17 mouse cellular contexts compared by ENCODE assay signal in the genomic region with DNA sequence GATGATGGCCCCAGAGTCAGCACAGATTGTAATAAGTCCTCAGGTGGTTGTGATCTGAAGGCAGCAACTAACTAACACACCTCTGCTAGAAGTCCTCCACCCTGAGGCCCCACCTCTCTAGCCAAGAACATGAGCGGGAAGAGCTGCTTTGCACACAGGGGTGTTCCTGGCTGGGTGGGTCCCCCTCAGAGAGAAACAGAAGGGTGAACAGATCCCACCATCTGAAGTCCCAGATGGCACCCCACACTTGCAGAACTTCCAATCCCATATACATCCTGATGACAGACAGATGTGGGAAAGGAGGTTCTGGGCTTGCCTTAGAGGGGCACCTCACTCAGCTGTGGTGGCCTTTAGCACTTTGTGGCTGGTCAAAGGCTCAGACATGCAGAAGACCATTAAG. TPM values are rescaled to one million over a fixed set of nuclear protein-coding genes. Genes with fewer than 3 reads are reported as not detected.
A peak's percentile ranks its signal among the peaks of the same experiment; 100 is the strongest.
DNase-seq lines count a peak whose midpoint lies in the region; ATAC-seq lines count a peak whose summit lies in the region.
"Had no signal": no experiment of that assay in that cellular context is flagged by ENCODE, and none has a peak within 500 bp of the region (broad histone marks: within the 10 kb centered on the region; RNA-seq: fewer than 3 reads in every experiment).

No protein-coding gene starts in this region.

- ATAC-seq in CD4-positive, CD25-positive, alpha-beta regulatory T cell, adult 4 months = no peak
- ATAC-seq in heart, embryonic 12.5 days (ENCODE audit: insufficient number of reproducible peaks, low FRiP score) = no peak
- no peak for ATAC-seq in midbrain, embryonic 11.5 days (ENCODE audit: low FRiP score)
- ATAC-seq in midbrain, embryonic 16.5 days = no peak
- ATAC-seq: Patski had no signal

- 80% methylated on average over 1 of the region's 1 CpGs for WGBS in heart, embryonic 10.5 days
- 91% methylated on average over 1 of the region's 1 CpGs for WGBS in heart, embryonic 12.5 days
- WGBS in midbrain, embryonic 11.5 days = 100% methylated on average over 1 of the region's 1 CpGs
- WGBS in midbrain, embryonic 16.5 days = 94% methylated on average over 1 of the region's 1 CpGs

- DNase-seq in CD4-positive, CD25-positive, alpha-beta regulatory T cell, adult 2 months (ENCODE audit: low read depth, low spot score) = peak; percentile 5
- no peak for DNase-seq in heart, embryonic 10.5 days (ENCODE audit: low spot score)
- peak; percentile 32 to 34 for DNase-seq in layer of hippocampus, adult 18-20 months (ENCODE audit: low spot score in 2 of 2)
- no peak for DNase-seq in layer of hippocampus, adult 8-10 months (ENCODE audit: low spot score in 2 of 2)
- DNase-seq in midbrain, embryonic 11.5 days (ENCODE audit: low spot score, missing footprints) = peak; percentile 71

- H3K36me3 ChIP-seq in heart, embryonic 10.5 days = no peaks in the 10 kb centered on the region
- no peaks in the 10 kb centered on the region for H3K36me3 ChIP-seq in heart, embryonic 12.5 days
- no peaks in the 10 kb centered on the region for H3K36me3 ChIP-seq in midbrain, embryonic 11.5 days (ENCODE audit: control insufficient read depth, insufficient read depth, low read length)
- no peaks in the 10 kb centered on the region for H3K36me3 ChIP-seq in midbrain, embryonic 16.5 days (ENCODE audit: control insufficient read depth, insufficient read depth, low read length)
- H3K36me3 ChIP-seq: embryonic facial prominence, embryonic 10.5 days; embryonic facial prominence, embryonic 15.5 days; intestine, embryonic 15.5 days; liver, embryonic 12.5 days had no signal

- no peaks in the 10 kb centered on the region for H3K9me3 ChIP-seq in heart, embryonic 10.5 days
- H3K9me3 ChIP-seq in heart, embryonic 12.5 days (replicated peaks) = no peaks in the 10 kb centered on the region
- H3K9me3 ChIP-seq in midbrain, embryonic 11.5 days (ENCODE audit: control insufficient read depth, low read length) = no peaks in the 10 kb centered on the region
- H3K9me3 ChIP-seq in midbrain, embryonic 16.5 days (replicated peaks; ENCODE audit: control insufficient read depth, low read length, poor library complexity, severe bottlenecking) = no peaks in the 10 kb centered on the region
- H3K9me3 ChIP-seq: embryonic facial prominence, embryonic 10.5 days; embryonic facial prominence, embryonic 15.5 days; intestine, embryonic 15.5 days; liver, embryonic 12.5 days had no signal

- 0 out of 2 replicates have a peak, but pooled peaks cover 3% of the 10 kb centered on the region for H3K27me3 ChIP-seq in heart, embryonic 10.5 days (ENCODE audit: insufficient read depth, poor library complexity, severe bottlenecking)
- no peaks in the 10 kb centered on the region for H3K27me3 ChIP-seq in heart, embryonic 12.5 days (replicated peaks)
- H3K27me3 ChIP-seq in midbrain, embryonic 11.5 days (ENCODE audit: control insufficient read depth, insufficient read depth, low read length) = no peaks in the 10 kb centered on the region
- no peaks in the 10 kb centered on the region for H3K27me3 ChIP-seq in midbrain, embryonic 16.5 days (ENCODE audit: control insufficient read depth, insufficient read depth, low read depth, low read length)
- H3K27me3 ChIP-seq: embryonic facial prominence, embryonic 15.5 days; intestine, embryonic 15.5 days; liver, embryonic 12.5 days; Patski had no signal

- no peak overlapping the region for H3K9ac ChIP-seq in heart, embryonic 12.5 days
- H3K9ac ChIP-seq in midbrain, embryonic 11.5 days (ENCODE audit: low read length) = no peak overlapping the region
- H3K9ac ChIP-seq in midbrain, embryonic 16.5 days (ENCODE audit: low read depth, low read length) = no peak overlapping the region
- H3K9ac ChIP-seq: embryonic facial prominence, embryonic 15.5 days; intestine, embryonic 15.5 days; liver, embryonic 12.5 days; liver, postnatal 0 days had no signal

- H3K4me1 ChIP-seq in heart, embryonic 10.5 days = peaks cover 12% of the 10 kb centered on the region; the same call in 1 of the 2 replicates
- H3K4me1 ChIP-seq in heart, embryonic 12.5 days (replicated peaks) = peaks cover 21% of the 10 kb centered on the region
- no peaks in the 10 kb centered on the region; the same call in 1 of the 2 replicates for H3K4me1 ChIP-seq in midbrain, embryonic 11.5 days (ENCODE audit: control insufficient read depth, insufficient read depth, low read length)
- no peaks in the 10 kb centered on the region for H3K4me1 ChIP-seq in midbrain, embryonic 16.5 days (ENCODE audit: control insufficient read depth, insufficient read depth, low read length)
- H3K4me1 ChIP-seq: embryonic facial prominence, embryonic 15.5 days had no signal

- H3K27ac ChIP-seq in heart, embryonic 10.5 days = 0 out of 2 replicates have a peak overlapping the region, but pooled peaks have one; percentile 44
- H3K27ac ChIP-seq in heart, embryonic 12.5 days (ENCODE audit: poor library complexity, severe bottlenecking) = no peak overlapping the region
- H3K27ac ChIP-seq in midbrain, embryonic 11.5 days (ENCODE audit: low read depth, low read length) = no peak overlapping the region
- no peak overlapping the region for H3K27ac ChIP-seq in midbrain, embryonic 16.5 days (ENCODE audit: low read length)
- H3K27ac ChIP-seq: embryonic facial prominence, embryonic 10.5 days; embryonic facial prominence, embryonic 15.5 days; intestine, embryonic 15.5 days; liver, embryonic 12.5 days; macrophage had no signal

- H3K4me2 ChIP-seq in heart, embryonic 12.5 days = no peak overlapping the region
- no peak overlapping the region for H3K4me2 ChIP-seq in midbrain, embryonic 11.5 days
- H3K4me2 ChIP-seq in midbrain, embryonic 16.5 days (ENCODE audit: low read length) = no peak overlapping the region
- H3K4me2 ChIP-seq: embryonic facial prominence, embryonic 15.5 days; intestine, embryonic 15.5 days; liver, embryonic 12.5 days had no signal

- no peak overlapping the region for H3K4me3 ChIP-seq in heart, embryonic 10.5 days
- H3K4me3 ChIP-seq in heart, embryonic 12.5 days = no peak overlapping the region
- no peak overlapping the region for H3K4me3 ChIP-seq in midbrain, embryonic 11.5 days (ENCODE audit: low read depth, low read length)
- no peak overlapping the region for H3K4me3 ChIP-seq in midbrain, embryonic 16.5 days (ENCODE audit: low read depth, low read length)
- H3K4me3 ChIP-seq: embryonic facial prominence, embryonic 10.5 days; embryonic facial prominence, embryonic 15.5 days; intestine, embryonic 15.5 days; liver, embryonic 12.5 days; myocyte had no signal

RNA-seq across cellular contexts. Expression of a gene that starts 36.4 kb away (rescaled TPM):
- polyA plus RNA-seq in CD4-positive, CD25-positive, alpha-beta regulatory T cell, adult 4 months (2017; shearing (Covaris generic)) = under 1 TPM in 1 of 2 experiments, not detected in 1; 0.74 TPM
- 0.10 and 1.6 TPM in 2 replicates for polyA plus RNA-seq in heart, embryonic 10.5 days (2016; fragmentation: Nextera tagmentation; extraction: Ambion mirVana)
- polyA plus RNA-seq in heart, embryonic 12.5 days (2016; fragmentation: Nextera tagmentation; extraction: Ambion mirVana) = 0.15 and 0.17 TPM in 2 replicates
- under 1 TPM in 1 of 2 experiments, not detected in 1; 0.48 TPM for total RNA-seq in layer of hippocampus, adult 18-20 months (2021)
- under 1 TPM; 0.20 to 0.83 (median 0.44) TPM for total RNA-seq in layer of hippocampus, adult 8-10 months (2022)
- polyA plus RNA-seq in midbrain, embryonic 11.5 days (2014; fragmentation: Nextera tagmentation; extraction: Ambion mirVana) = not detected in 2 replicates
- polyA plus RNA-seq in midbrain, embryonic 16.5 days (2015; fragmentation: Nextera tagmentation; extraction: Ambion mirVana) = 0.41 and 0.42 TPM in 2 replicates
- total RNA-seq: MEL had no signal
- polyA plus RNA-seq: Patski had no signal

Comparison
In these comparisons a context has a peak if more than half of its experiments do, and no peak if none do; other contexts are left out.
1. DNase-seq: peak in CD4-positive, CD25-positive, alpha-beta regulatory T cell, adult 2 months (single experiment), layer of hippocampus, adult 18-20 months (2 of 2) and midbrain, embryonic 11.5 days (single experiment); none in heart, embryonic 10.5 days (single experiment) and layer of hippocampus, adult 8-10 months (0 of 2).